Mouse (Mus musculus): ENCODE measurements at regions not wholly inside any gene's neighbourhood (a gene's known extent, or its start where the extent isn't known, plus 50 kb on each side); places are given as distances from the start of the nearest gene placed in this dataset.

DNA sequence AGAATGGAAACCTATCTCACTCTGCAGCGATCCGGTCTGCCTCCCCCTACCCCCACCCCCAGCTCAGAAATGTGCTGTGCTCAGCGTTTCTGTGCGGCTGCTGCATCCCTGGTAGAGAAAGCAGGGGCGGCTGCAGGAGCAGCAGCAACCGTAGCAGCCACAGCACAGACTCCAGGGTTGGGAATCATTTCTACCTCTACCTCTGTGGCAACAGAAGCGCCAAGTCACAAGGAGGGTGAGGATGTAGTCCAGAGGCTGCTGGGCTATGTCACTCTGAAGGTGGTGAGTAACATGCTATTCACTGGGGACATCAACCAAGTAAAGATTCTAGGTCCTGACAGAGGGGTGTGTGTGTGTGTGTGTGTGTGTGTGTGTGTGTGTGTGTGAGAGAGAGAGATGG, 470.2 kb downstream of the Prss52 start:
- TF ChIP-seq CTCF (IDR thresholded peaks at IDR 0.05; ENCODE audit: borderline replicate concordance, control insufficient read depth, extremely low read depth, insufficient read depth, low read length, poor library complexity), result no peak
- TF ChIP-seq POLR2A (IDR thresholded peaks at IDR 0.05; ENCODE audit: control insufficient read depth, extremely low read depth, insufficient read depth, low read length, poor library complexity), result no peak
